Mouse (Mus musculus) MEL (cell line): ENCODE data around the gene Foxj1.

ENCODE experiments used
- BHLHE40 ChIP-seq: IDR thresholded peaks from 2 replicates; pipeline ENCODE4 v1.6.1; 2012; ENCODE audit warnings: low read depth, mild to moderate bottlenecking, inconsistent platforms, low read length, improper control_type of control experiment, borderline replicate concordance
- CHD1 ChIP-seq: IDR thresholded peaks from 2 replicates; pipeline ENCODE4 v1.6.1; 2012; ENCODE audit warnings: low read depth, mild to moderate bottlenecking, inconsistent platforms, low read length, improper control_type of control experiment
- CTCF ChIP-seq, 3 experiments: IDR thresholded peaks in 2 of 3; conservative IDR thresholded peaks in 1 of 3; 2 replicates each; pipeline ENCODE4 v1.5.1; 2011 to 2012; ENCODE audit warnings: low read length in 3 of 3, low read depth in 2 of 3, mild to moderate bottlenecking in 2 of 3, improper control_type of control experiment in 1 of 3, inconsistent platforms in 1 of 3, mixed read lengths in 1 of 3, moderate library complexity in 1 of 3; ENCODE audit not compliant: control insufficient read depth in 1 of 3, insufficient read depth in 1 of 3, poor library complexity in 1 of 3, severe bottlenecking in 1 of 3
- ELF1 ChIP-seq: IDR thresholded peaks from 2 replicates; pipeline ENCODE4 v1.6.1; 2014; ENCODE audit warnings: low read depth, mild to moderate bottlenecking, inconsistent platforms, low read length, improper control_type of control experiment, moderate library complexity
- GATA1 ChIP-seq: IDR thresholded peaks from 2 replicates; pipeline ENCODE4 v1.6.1; 2011; ENCODE audit warnings: low read depth, low read length, improper control_type of control experiment
- KAT2A ChIP-seq: conservative IDR thresholded peaks from 2 replicates; pipeline ENCODE4 v1.6.1; 2012; ENCODE audit warnings: low read depth, low read length, improper control_type of control experiment, inconsistent platforms
- MAZ ChIP-seq: IDR thresholded peaks from 2 replicates; pipeline ENCODE4 v1.6.1; 2012; ENCODE audit warnings: low read depth, mild to moderate bottlenecking, inconsistent platforms, low read length, improper control_type of control experiment
- POLR2A ChIP-seq, 2 experiments: IDR thresholded peaks; 2 replicates each; pipeline ENCODE4 v1.6.1; 2011 to 2012; ENCODE audit warnings: low read length in 2 of 2, mild to moderate bottlenecking in 2 of 2, control low read depth in 1 of 2, improper control_type of control experiment in 1 of 2, low read depth in 1 of 2, moderate library complexity in 1 of 2; ENCODE audit not compliant: control insufficient read depth in 1 of 2, insufficient read depth in 1 of 2, poor library complexity in 1 of 2
- POLR2AphosphoS5 ChIP-seq: IDR thresholded peaks from 2 replicates; pipeline ENCODE4 v1.6.1; 2012; ENCODE audit warnings: low read depth, borderline replicate concordance, mild to moderate bottlenecking, inconsistent platforms, low read length, moderate library complexity, mixed read lengths
- SMC3 ChIP-seq: IDR thresholded peaks from 2 replicates; pipeline ENCODE4 v1.6.1; 2011; ENCODE audit warnings: low read depth, low read length, improper control_type of control experiment
- UBTF ChIP-seq: IDR thresholded peaks from 2 replicates; pipeline ENCODE4 v1.6.1; 2012; ENCODE audit warnings: low read depth, mild to moderate bottlenecking, inconsistent platforms, low read length, improper control_type of control experiment, moderate library complexity, borderline replicate concordance; ENCODE audit not compliant: insufficient read depth
- ZNF384 ChIP-seq: IDR thresholded peaks from 2 replicates; pipeline ENCODE4 v1.6.1; 2012; ENCODE audit warnings: low read depth, mild to moderate bottlenecking, inconsistent platforms, low read length, improper control_type of control experiment

- TF ChIP-seq ELF1, result no peak
- no peak for TF ChIP-seq POLR2A (IDR thresholded peaks at IDR 0.05; ENCODE audit: control insufficient read depth in 1 of 2, insufficient read depth in 1 of 2, low read depth in 1 of 2, low read length in 2 of 2, poor library complexity in 1 of 2)
- no peak for TF ChIP-seq CTCF (IDR thresholded peaks at IDR 0.05 in 2 of 3, conservative IDR thresholded peaks at IDR 0.05 in 1 of 3; ENCODE audit: control insufficient read depth in 1 of 3, insufficient read depth in 1 of 3, low read depth in 2 of 3, low read length in 3 of 3, poor library complexity in 1 of 3, severe bottlenecking in 1 of 3)
- TF ChIP-seq CHD1, result no peak
- no peak for TF ChIP-seq GATA1
- no peak for TF ChIP-seq KAT2A
- TF ChIP-seq SMC3, result no peak
- no peak for TF ChIP-seq BHLHE40
- no peak for TF ChIP-seq POLR2AphosphoS5
- TF ChIP-seq MAZ, result no peak
- no peak for TF ChIP-seq UBTF
- TF ChIP-seq ZNF384, result no peak
Observed at GRCm38 (mm10) chr11:116380767-116381166, 45.6 kb upstream of the Foxj1 start.
